Mouse (Mus musculus) liver, postnatal 0 days (tissue): ENCODE measurements around the gene Jade1. TPM values are rescaled to one million over a fixed set of nuclear protein-coding genes. Genes with fewer than 3 reads are reported as not detected.

ENCODE experiments used
- ATAC-seq: fragments of 200-750 bp; cut with Nextera tagmentation; 2 replicates; pipeline ENCODE4 v1.8.0; 2017; ENCODE audit warnings: mild to moderate bottlenecking, moderate library complexity
- DNase-seq: peaks from one replicate; pipeline ENCODE4 v3.0.0-alpha.2; 2016
- H3K27ac ChIP-seq: fragments of 300-500 bp; sonication (generic); 2 replicates; pipeline ENCODE4 v1.5.1; 2014; ENCODE audit warnings: antibody characterized with exemption, moderate library complexity, mild to moderate bottlenecking, low read depth
- H3K27me3 ChIP-seq: fragments of 300-500 bp; sonication (generic); 2 replicates; pipeline ENCODE4 v1.6.1; 2014; ENCODE audit warnings: low read length, control low read depth, mixed read lengths; ENCODE audit not compliant: insufficient read depth
- H3K36me3 ChIP-seq: fragments of 300-500 bp; sonication (generic); replicated peaks from 2 replicates; pipeline ENCODE4 v1.6.1; 2014; ENCODE audit warnings: mild to moderate bottlenecking, control low read depth, low read length, moderate library complexity, mixed read lengths; ENCODE audit not compliant: insufficient read depth
- H3K4me1 ChIP-seq: fragments of 300-500 bp; sonication (generic); 2 replicates; pipeline ENCODE4 v1.6.1; 2014; ENCODE audit warnings: antibody characterized with exemption, mild to moderate bottlenecking, control low read depth; ENCODE audit not compliant: insufficient read depth
- H3K4me2 ChIP-seq: fragments of 300-500 bp; sonication (generic); 2 replicates; pipeline ENCODE4 v1.6.1; 2014; ENCODE audit warnings: low read depth, mild to moderate bottlenecking, low read length, moderate library complexity, mixed read lengths
- H3K4me3 ChIP-seq: fragments of 300-500 bp; sonication (generic); 2 replicates; pipeline ENCODE4 v1.5.1; 2014; ENCODE audit warnings: low read depth, low read length
- H3K9ac ChIP-seq: fragments of 300-500 bp; sonication (generic); replicated peaks from 2 replicates; pipeline ENCODE4 v1.6.1; 2014; ENCODE audit warnings: mild to moderate bottlenecking, moderate library complexity
- H3K9me3 ChIP-seq: fragments of 300-500 bp; sonication (generic); 2 replicates; pipeline ENCODE4 v1.6.1; 2016; ENCODE audit warnings: mild to moderate bottlenecking, control low read depth, low read length, mixed read lengths
- CTCF ChIP-seq: sonication (generic); IDR thresholded peaks from 2 replicates; pipeline ENCODE4 v1.5.1; 2016; ENCODE audit warnings: antibody characterized with exemption, low read depth
- EP300 ChIP-seq: IDR thresholded peaks from 2 replicates; pipeline ENCODE4 v1.6.1; 2016; ENCODE audit warnings: antibody characterized with exemption, low read depth, mild to moderate bottlenecking
- WGBS: fragments of 180-500 bp; shearing (Covaris S2); extraction: QIAGEN DNeasy Blood & Tissue Kit; methylation state at CpG from one replicate; pipeline ENCODE4 v1.1.7; 2014; ENCODE audit not compliant: insufficient replicate concordance; 5-methylcytosine and 5-hydroxymethylcytosine counted together
- polyA plus RNA-seq: library from polyadenylated mRNA; unstranded; fragments of >200 nt; fragmentation: Nextera tagmentation; extraction: Ambion mirVana; gene quantifications from 2 replicates; pipeline ENCODE4 v1.2.1, GENCODE M21; 2015

Gene Jade1
- polyA plus RNA-seq, 1 experiment from 2014 or later = 7.2 TPM

- no peak overlapping the region for H3K4me2 ChIP-seq
- 68% methylated on average over 2 of the region's 2 CpGs for WGBS
- no peaks in the 10 kb centered on the region for H3K27me3 ChIP-seq
- H3K9me3 ChIP-seq = no peaks in the 10 kb centered on the region
- H3K4me1 ChIP-seq = peaks cover 56% of the 10 kb centered on the region
- no peaks in the 10 kb centered on the region for H3K36me3 ChIP-seq
- H3K9ac ChIP-seq = no peak overlapping the region
- TF ChIP-seq EP300 = no peak
- TF ChIP-seq CTCF = no peak
- no peak overlapping the region for H3K27ac ChIP-seq
- no peak overlapping the region for H3K4me3 ChIP-seq
- ATAC-seq (no peak), DNase-seq (no peak)
Measured at GRCm38 (mm10) chr3:41577240-41577639, 21.7 kb downstream of the Jade1 start.

GRCm38 (mm10) chr3:41579873-41580272, 24.3 kb downstream of the Jade1 start:
- DNase-seq = no peak
- Histone ChIP-seq H3K4me1 (peaks cover 50% of the 10 kb centered on the region), H3K9ac (no peak overlapping the region), H3K4me2 (no peak overlapping the region), H3K4me3 (no peak overlapping the region), H3K36me3 (no peaks in the 10 kb centered on the region), H3K27ac (no peak overlapping the region), H3K27me3 (no peaks in the 10 kb centered on the region), H3K9me3 (no peaks in the 10 kb centered on the region)
- WGBS = 48% methylated on average over 4 of the region's 4 CpGs
- ATAC-seq = no peak
- TF ChIP-seq EP300 = no peak

- 56% methylated on average over 14 of the region's 14 CpGs for WGBS
- Histone ChIP-seq H3K27ac (peak overlapping the region; percentile 5; the same call in 1 of the 2 replicates), H3K4me2 (peak overlapping the region; percentile 36; the same call in 1 of the 2 replicates), H3K27me3 (no peaks in the 10 kb centered on the region), H3K9me3 (no peaks in the 10 kb centered on the region), H3K4me3 (no peak overlapping the region), H3K9ac (no peak overlapping the region), H3K36me3 (no peaks in the 10 kb centered on the region), H3K4me1 (peaks cover 42% of the 10 kb centered on the region)
- TF ChIP-seq CTCF (no peak), EP300 (no peak)
- no peak for ATAC-seq
- no peak for DNase-seq
Measured at GRCm38 (mm10) chr3:41580401-41581323, 25.1 kb downstream of the Jade1 start.

GRCm38 (mm10) chr3:41581436-41581835, 25.9 kb downstream of the Jade1 start:
- ATAC-seq = peak; percentile 89
- TF ChIP-seq CTCF (no peak), EP300 (no peak)
- H3K9ac ChIP-seq = no peak overlapping the region; the same call in 1 of the 2 replicates
- DNase-seq = peak; percentile 67
- peak overlapping the region; percentile 67 for H3K27ac ChIP-seq
- WGBS = 57% methylated on average over 8 of the region's 8 CpGs
- no peaks in the 10 kb centered on the region for H3K36me3 ChIP-seq
- no peak overlapping the region for H3K4me3 ChIP-seq
- peak overlapping the region; percentile 36; the same call in 1 of the 2 replicates for H3K4me2 ChIP-seq
- H3K4me1 ChIP-seq = peaks cover 36% of the 10 kb centered on the region
- no peaks in the 10 kb centered on the region for H3K9me3 ChIP-seq
- H3K27me3 ChIP-seq = no peaks in the 10 kb centered on the region

GRCm38 (mm10) chr3:41582256-41582655, 26.7 kb downstream of the Jade1 start:
- DNase-seq (no peak), ATAC-seq (no peak)
- Histone ChIP-seq H3K36me3 (no peaks in the 10 kb centered on the region), H3K9me3 (no peaks in the 10 kb centered on the region), H3K9ac (no peak overlapping the region), H3K4me3 (no peak overlapping the region), H3K27me3 (no peaks in the 10 kb centered on the region), H3K27ac (peak overlapping the region; percentile 67), H3K4me1 (peaks cover 33% of the 10 kb centered on the region), H3K4me2 (no peak overlapping the region)
- WGBS = 58% methylated on average over 7 of the region's 7 CpGs
- no peak for TF ChIP-seq CTCF
- no peak for TF ChIP-seq EP300

GRCm38 (mm10) chr3:41583092-41583491, 27.6 kb downstream of the Jade1 start:
- no peak overlapping the region for H3K9ac ChIP-seq
- no peaks in the 10 kb centered on the region for H3K9me3 ChIP-seq
- no peak for ATAC-seq
- no peak for DNase-seq
- peaks cover 35% of the 10 kb centered on the region for H3K4me1 ChIP-seq
- H3K27me3 ChIP-seq = no peaks in the 10 kb centered on the region
- TF ChIP-seq EP300 = no peak
- TF ChIP-seq CTCF = no peak
- WGBS = 93% methylated on average over 14 of the region's 14 CpGs
- no peak overlapping the region for H3K4me3 ChIP-seq
- no peak overlapping the region for H3K27ac ChIP-seq
- no peak overlapping the region for H3K4me2 ChIP-seq
- H3K36me3 ChIP-seq = no peaks in the 10 kb centered on the region
